Mouse (Mus musculus): ENCODE results near the gene Zmiz1. TPM values are rescaled to one million over a fixed set of nuclear protein-coding genes. Genes with fewer than 3 reads are reported as not detected.

Gene Zmiz1
- total RNA-seq, 2 experiments from 2014 or later, result 24.3 to 27.2 TPM

DNA sequence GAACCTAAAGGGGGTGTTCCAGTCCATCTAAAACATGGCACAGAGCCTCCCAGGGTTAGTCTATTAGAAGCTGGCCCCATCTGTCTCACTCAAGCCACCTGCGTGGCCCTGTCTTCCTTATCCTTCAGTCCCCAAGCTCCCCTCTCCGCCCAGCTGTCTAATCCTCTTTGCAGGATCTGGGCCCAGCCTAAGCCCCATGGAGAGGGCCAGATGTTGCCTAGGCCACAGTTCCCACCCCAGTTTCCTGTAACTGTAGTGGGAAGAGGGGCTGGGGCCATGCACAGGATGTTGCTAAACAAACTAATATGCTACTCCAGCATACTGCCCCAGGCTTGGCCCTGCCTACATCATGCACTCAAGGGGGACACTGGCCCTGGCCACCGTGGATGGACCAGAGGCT is 118.4 kb downstream of the Zmiz1 start:
- DNase-seq, result no peak
- intact Hi-C loops (cut with DNase I), result no loop called here

DNA sequence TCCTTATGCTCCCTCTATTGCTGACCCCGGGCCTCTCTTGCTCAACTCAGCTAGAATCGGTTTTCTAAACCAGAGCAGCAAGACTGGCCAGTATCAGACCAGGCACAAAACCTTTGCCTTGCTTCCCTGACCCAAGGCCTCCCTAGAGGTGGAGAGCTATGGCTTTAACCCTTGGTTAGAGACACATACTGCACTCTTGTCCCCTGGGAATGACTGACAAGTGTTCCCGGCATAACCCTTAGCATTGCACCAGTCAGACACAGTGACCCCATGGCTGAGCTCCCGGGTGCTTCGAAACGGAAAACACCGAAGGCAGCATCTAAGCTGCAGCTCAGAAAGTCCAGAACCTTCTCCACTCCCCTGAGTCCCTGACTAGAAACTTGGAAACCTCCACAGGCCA is 120.6 kb downstream of the Zmiz1 start:
- no peak for DNase-seq
- intact Hi-C loops (cut with DNase I), result no loop called here

DNA sequence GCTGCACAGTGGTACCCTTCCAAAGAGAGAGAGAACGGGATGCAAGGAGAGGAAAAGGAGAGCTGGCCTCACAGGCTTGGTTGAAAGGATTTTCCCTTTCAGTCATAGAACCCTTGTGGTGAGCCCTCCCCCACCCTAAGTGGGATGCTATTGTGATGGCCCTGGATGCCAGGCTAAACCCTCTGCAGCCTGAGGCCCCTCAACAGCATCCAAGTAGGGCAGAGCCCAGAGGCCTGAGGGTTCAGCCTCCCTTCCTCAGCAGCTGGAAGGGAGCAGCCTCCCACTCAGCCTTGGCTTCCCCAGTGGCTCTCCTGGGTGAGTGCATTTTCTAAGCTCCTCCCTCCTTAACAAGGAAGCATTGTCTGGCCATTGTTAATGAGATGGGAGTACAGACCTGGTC is 121.4 kb downstream of the Zmiz1 start:
- DNase-seq, result no peak
- intact Hi-C loops (cut with DNase I), result no loop called here

DNA sequence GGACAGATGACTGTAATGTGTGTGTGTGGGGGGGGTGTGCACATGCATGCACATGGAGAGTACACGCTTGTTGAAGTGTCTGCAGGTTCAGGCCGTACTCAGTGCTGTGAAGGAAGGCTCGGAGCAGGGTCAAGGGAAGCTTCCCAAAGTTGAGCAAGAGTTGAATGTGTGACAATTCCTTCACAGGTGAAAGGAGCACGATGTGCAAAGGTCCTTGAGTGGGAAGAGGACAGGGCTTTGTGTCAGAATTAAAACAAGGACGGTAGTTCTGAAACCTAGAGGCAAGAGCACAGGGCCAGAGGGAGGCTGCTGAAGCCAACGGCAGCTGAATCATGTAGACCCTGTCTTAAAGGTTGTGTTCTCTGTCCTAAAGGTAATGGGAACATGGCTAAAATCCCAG is 123.6 kb downstream of the Zmiz1 start:
- no peak for DNase-seq
- intact Hi-C loops (cut with DNase I), result no loop called here

DNA sequence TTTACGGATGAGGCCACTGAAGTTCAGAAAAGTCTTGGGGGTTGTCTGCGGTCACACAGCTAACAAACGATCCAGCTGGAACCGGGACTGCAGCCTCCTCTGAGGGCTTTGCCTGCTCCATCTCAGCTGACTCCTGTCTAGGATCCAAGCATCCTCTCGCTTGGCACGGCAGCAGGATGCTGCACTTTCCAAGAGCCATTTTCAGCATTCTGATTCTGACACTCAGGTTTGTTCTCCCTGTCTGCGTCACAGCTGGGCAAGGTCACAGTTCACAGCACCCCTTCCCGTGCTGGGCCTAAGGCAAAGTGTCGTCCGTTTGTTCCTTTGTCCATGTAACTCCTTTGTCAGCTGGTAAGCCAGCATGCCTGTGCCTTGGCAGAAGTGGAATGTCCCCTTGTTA is 124.9 kb downstream of the Zmiz1 start:
- intact Hi-C loops (cut with DNase I), result no loop called here

DNA sequence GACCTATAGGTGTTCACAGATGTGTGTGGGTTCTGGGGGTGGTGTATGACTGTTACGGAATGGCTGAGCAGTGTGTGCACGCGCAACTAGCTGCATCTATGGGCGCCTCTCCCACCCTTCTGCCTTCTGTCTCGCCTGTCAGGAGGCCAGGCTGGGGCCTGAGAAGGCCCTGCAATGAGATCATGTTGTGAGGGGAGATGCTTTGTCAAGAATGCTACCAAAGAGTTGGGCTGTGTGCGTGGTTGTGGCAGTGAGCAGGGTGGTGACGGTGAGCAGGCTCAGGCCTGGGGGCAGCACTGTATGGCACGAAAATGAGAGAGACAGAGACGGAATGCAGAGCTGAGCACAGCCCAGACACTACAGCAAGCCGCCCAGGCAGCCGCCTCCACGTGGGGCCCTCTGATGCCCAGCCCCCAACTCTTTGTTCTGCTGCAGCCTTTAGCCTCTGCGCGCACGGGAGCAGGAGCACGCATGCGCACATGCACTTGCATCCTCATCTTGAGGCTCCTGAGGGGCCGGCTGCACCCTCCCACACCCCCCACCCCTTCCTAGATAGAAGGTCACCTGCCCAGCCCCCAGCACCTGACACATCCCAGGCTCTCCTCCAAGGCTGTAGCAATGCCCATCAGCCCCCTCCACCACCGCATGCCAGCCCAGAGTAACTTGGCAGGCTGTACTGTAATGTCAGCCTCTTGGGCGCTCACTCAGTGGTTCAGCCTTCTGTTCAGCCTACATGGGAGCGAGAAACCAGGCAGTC is 126.7 kb downstream of the Zmiz1 start:
- no peak for DNase-seq
- intact Hi-C loops (cut with DNase I), result no loop called here

More for the DNA sequence above, 124.9 kb downstream of the Zmiz1 start:
- DNase-seq, result peak in 1 of 2 experiments; percentile 43

DNA sequence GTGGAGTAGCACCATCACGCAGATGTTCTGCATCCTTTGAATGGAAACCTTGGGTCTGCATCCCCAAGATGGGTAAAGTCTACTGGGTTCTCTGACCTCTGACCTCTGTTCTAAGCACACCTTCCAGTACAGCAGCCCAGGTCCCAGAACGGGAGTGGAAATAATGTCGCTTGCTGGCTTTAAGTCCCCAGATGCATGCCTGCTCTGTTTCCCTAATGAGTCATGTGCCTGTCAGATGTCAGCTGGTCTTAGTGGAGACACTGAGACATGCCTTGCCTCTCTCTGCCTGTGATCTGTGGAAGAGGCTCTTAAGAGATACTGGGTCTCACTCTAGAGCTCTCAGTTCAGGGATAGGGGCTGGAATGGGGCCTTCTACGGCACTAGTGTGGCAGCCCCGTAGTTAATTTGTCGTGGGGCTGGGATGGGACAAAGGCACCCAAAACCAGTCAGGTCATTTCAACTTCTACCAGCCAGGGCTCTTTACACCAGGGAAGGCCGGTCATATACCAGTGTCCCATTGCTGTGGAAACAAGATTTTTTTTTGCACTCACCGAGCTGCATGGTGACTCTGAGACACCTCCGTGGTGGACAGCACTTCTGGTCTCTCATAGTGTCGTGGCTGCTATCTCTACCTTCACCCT is 128.0 kb downstream of the Zmiz1 start:
- intact Hi-C loops (cut with DNase I), result no loop called here

DNA sequence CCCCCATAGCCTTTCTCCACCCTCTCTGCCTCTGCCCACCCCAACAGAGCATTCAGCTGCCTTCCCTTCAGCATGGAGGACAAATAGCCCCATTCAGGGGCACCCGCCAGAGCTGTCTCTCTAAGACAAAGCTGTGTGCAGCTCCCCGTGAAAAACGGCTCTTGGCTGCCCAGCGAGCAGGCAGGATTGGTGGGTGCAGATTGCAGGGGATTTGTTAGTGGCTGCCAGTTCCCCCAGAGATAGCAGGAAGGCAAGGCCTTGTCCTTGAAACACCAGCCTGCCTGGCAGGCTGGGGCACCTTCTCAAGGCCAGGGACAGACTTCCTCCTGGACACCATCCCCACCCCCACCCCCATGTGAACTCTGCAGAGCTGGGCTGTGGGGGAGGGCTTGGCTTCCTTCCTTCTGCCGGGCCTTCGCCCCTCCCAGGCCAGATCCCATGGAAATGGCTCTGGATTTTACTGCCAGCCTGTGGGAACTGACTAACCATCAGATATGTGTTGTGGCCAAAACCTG is 128.6 kb downstream of the Zmiz1 start:
- intact Hi-C loops (cut with DNase I), result no loop called here
- no peak for DNase-seq

More for the DNA sequence above, 128.0 kb downstream of the Zmiz1 start:
- DNase-seq, result no peak

DNA sequence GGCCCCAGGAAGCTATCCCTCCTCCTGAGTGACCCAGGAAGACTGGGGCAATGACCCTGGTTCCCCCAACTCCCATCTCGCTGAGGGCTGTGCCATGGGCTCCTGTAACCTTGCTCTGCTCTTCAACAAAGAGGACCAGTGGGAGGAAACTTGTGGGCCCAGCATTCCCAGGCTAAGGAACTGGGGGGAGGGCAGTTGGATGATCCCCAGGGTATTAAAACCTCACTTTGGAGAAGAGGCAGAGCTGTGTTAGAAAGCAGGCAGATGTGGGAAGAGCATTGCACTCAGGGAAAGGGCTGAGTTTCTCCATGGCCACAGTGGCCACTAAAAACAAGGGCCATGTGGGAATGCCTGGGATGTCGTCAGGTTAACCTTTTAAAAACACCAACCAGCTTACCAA is 129.2 kb downstream of the Zmiz1 start:
- no peak for DNase-seq
- intact Hi-C loops (cut with DNase I), result no loop called here

DNA sequence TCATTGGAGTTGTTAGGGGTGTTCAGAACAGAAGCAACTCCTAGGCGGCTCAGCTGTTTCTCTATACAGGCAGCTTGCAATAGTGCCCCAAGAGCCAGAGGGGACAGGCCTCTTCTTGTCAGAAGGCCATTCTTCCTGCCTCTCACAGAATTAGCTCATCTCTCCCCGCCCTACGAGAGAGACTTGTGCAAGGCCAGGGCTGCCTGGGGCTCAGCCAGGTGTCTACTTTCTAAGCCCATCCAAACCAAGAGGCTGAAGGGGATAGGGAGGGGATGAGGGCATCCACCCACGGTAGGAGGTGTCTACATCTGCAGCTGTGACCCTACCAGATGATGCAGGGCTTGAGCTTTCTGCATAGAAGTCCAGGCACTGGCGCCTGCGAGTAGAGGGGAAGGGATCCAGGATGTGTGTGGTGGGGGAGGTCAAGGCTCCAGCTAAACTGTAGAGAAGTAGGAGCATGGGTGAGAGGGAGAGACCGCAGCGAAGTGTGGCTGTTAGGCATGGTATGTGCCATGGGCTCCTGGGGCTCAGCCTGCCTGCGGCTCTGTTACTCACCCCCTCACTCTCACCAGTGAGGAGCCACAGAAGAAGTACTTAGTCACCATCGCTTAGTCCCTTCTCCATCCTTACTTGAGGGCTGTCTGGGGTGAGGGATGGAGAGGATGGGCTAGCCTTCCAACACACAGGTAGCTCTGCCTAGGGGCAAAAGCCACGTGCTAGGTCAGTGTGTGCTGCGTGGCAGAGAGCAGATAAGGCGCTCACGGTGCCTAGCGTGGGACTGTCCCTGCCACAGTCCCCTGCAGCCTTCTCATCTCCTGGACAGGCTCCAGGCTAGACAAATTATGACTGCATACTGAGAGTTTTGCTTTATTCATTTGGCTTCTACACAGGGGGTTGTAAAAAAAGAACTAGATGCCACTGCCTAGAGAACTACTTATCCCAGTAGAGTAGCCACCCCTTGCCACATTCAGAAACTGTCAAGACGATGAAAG is 130.3 kb downstream of the Zmiz1 start:
- intact Hi-C loops (cut with DNase I), result no loop called here
- DNase-seq, result no peak

DNA sequence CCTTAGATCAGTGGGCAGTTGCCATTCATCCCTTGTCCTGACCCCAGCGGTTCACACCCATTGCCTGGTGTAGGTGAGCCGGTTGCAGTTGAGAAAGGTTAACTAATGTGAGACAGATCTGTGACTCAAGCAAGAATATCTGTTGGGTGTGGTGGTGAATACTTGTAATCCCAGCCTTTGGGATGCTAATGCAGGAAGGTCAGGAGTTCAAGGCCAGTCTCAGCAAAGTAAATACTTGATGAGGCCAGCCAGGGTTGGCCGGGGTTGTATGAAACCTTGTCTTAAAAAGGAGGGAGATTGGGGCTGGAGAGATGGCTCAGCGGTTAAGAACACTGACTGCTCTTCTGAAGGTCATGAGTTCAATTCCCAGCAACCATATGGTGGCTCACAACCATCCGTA is 132.0 kb downstream of the Zmiz1 start:
- intact Hi-C loops (cut with DNase I), result no loop called here
- DNase-seq, result no peak

DNA sequence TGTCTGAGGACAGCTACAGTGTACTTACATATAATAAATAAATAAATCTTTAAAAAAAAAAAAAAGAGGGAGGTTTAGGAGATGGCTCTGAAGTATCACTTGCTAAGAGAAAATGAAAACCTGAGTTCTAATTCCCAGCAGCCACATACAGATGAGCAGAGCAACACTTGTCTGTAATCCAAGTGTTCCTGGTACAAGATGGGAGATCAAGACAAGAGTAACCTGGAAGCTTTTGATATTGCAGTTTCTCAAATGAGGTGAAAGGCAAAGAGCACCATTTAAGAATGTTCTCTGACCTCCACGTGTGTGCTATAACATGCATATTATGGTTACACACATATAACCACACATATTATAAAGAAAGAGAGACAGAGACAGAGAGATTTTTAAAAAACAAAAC is 132.4 kb downstream of the Zmiz1 start:
- DNase-seq, result no peak
- intact Hi-C loops (cut with DNase I), result no loop called here

DNA sequence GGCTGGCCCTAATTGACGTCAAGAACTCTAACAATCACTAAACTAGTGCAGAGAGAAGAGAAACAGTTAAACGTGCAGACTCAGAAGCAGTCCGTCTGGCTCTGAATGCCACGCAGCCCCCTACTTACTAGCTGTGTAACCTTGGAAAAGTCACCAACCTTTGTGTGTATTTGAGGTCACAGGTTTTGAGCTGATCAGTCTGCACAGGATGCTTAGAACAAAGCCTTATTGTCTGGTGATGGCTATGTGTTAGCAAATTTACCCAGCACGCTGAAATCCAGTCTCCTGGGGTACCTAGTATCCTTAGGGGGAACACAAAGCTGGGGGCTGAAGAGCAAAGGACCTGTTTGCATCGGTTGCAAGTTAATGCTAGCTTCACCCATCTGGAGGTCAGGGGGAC is 133.5 kb downstream of the Zmiz1 start:
- no peak for DNase-seq
- intact Hi-C loops (cut with DNase I), result no loop called here

DNA sequence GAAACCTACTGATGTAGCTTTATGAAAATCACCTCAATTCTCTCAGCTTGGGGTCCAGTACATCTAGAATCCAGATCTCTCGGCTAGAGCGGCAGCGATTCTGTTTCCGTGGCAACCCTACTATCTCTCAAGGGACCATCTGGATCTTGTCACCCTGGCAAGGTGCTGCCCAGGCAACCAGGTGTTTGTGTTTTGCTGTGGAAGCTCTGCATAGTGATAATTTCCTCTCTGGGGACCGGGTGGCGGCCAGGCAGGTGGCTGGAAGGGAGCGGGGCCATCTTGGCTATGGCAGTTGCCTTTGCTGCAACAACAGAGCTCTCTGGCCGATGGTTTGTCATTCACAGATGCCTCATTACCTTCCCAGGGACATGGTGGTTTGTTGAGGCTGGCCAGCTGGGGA is 134.9 kb downstream of the Zmiz1 start:
- DNase-seq, result no peak
- intact Hi-C loops (cut with DNase I), result no loop called here

DNA sequence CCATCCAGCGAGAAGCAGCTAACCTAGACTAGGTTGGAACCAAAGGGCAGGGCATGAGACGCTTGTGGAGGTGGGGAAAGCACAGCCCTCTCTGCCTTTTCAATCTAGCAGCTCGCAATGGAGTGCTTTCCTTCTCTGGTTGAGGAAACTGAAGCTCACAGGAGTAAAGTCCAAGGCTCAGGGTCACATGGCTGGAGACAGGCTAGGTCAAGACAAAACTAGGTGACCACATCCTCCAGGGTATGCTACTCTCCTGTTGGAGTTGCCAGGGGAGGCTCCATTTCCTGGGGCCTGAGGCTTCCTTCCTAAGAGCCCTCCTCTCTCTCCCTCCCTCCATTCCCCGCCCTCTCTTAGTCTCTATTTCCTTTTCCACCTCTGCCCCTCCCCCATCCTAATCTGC is 135.6 kb downstream of the Zmiz1 start:
- no peak for DNase-seq
- intact Hi-C loops (cut with DNase I), result no loop called here

DNA sequence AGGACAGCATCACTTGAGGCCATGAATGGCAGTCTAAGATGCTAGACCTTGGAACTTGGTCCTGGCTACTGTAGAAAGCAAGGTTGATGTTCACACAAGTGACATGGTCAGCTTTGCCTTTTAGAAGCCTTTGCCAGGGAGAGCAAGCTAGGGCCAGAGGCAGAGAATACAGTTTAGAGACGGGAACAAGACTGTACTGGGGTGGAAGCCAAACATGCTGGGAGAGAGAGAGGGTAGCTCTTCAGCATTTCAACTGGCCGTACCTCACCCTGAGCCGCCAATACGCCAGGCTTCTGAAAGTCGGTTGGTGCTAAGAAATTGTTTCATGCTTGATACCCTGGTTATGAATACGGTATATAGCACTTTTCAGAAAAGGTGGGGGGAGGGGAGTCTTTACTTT is 140.0 kb downstream of the Zmiz1 start:
- intact Hi-C loops (cut with DNase I), result no loop called here
- DNase-seq, result no peak

DNA sequence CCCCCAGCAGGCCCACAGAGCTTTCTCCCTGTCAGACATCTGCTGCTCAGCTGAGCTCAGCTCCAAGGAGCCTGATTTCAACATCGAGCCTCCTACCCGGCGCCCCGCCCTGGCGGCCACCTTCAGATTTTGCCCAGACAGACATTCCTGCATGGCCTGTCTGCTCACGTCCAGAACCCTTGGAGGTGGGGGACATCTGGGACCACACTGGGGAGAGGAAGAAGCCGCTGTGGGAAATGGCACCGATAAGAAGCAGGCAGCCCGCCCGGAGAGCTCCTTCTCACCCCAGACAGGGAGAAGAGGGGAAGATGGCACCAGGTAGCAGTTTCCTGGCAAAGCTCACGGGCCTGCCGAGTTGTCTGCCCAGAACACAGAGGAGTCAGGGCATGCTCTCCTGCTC is 140.9 kb downstream of the Zmiz1 start:
- DNase-seq, result peak in 1 of 2 experiments; percentile 34
- intact Hi-C loops (cut with DNase I), result no loop called here

DNA sequence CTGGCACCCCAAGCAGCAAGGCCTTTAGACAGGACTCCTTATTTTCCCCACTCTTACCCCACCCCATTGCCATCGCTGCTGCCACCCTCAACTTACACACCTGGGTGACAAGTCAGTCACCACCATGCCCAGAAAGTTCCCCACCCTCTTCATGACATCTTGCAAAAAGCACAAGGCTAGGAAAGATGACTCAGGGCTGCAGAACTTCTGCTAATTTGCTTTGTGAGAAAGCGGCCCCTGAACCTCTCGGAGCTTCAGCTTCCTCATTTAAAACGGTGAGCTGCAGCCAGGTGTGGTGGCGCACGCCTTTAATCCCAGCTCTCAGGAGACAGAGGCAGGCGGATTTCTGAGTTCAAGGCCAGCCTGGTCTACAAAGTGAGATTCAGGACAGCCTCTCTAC is 141.4 kb downstream of the Zmiz1 start:
- intact Hi-C loops (cut with DNase I), result no loop called here
- DNase-seq, result no peak

DNA sequence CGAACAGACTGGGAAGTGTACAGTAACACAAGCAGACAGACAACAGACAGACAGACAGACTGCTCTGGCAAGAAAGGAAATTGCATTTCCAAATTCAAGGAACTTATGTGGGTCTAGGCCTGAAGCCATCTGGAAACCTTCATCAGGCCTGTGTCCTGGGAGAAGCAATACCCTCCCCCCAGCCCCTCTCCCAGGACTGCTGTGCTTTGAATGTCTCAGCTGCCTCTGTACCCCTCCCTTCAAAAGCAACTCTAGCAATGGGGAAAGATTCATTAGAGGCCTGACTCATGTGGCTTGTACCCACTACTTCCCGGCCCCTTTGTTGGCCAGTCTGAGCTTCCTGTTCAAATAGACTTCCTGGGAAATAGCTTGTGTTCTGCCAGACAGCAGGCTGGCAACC is 142.0 kb downstream of the Zmiz1 start:
- DNase-seq, result no peak
- intact Hi-C loops (cut with DNase I), result no loop called here

DNA sequence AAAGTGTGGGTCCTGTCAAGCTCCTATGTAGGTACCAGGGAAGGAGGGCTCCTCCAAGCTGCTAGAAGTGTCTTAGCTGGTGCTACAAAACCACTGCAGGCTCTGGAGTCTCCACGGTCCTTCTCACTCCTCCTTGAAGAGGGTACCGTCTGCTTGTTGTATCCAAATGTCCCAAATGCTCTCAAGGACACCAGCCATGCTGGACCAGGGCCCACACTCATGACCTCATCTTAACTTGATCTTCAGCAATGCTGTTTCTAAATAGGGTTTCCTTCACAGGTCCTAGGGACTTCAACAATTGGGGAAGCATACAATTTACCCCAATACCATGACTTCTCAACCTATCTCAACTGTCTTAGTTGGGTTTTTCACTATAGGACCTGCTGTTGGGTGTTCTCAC is 143.0 kb downstream of the Zmiz1 start:
- no peak for DNase-seq
- intact Hi-C loops (cut with DNase I), result no loop called here
